Mouse (Mus musculus): ENCODE results near the gene Smim4. TPM values are rescaled to one million over a fixed set of nuclear protein-coding genes. Genes with fewer than 3 reads are reported as not detected.

The Smim4 gene
- polyA plus RNA-seq, 1 experiment from 2014 or later, result 67.3 TPM

DNA sequence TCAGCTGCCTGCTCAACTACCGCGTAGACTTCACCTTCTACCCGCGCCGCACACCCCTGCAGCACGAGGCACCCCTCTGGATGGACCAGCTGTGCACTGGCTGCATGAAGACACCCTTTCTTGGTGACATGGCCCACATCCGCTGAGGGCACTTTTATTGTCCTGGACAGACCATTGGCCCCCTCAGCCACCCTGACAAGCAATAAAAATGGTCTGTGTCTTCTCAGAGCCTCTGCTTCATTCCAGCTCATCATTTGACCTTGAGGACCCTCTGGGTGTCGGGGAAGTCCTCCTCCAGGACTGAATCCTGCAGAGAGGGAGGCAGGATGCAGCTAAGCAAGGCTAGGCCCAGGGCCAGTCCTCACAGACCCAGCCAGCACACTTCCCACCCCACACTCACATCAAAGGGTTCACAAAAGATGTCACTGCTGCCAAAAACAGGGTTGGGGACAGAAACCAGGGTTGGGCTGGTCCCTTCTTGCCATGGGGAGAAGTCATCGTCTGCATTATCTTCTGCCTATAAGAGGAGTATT, 10.2 kb upstream of the Smim4 start:
- Histone ChIP-seq H3K9ac (no peak overlapping the region), H3K4me2 (replicated peaks) (no peak overlapping the region), H3K4me3 (replicated peaks) (no peak overlapping the region), H3K4me1 (peaks cover 16% of the 10 kb centered on the region), H3K9me3 (replicated peaks) (no peaks in the 10 kb centered on the region), H3K27me3 (no peaks in the 10 kb centered on the region), H3K27ac (replicated peaks) (no peak overlapping the region), H3K36me3 (peaks cover 69% of the 10 kb centered on the region)
- ATAC-seq (ENCODE audit: insufficient number of reproducible peaks, low FRiP score, low TSS enrichment, low read depth), result no peak
- WGBS, result 92% methylated on average over 9 of the region's 9 CpGs

DNA sequence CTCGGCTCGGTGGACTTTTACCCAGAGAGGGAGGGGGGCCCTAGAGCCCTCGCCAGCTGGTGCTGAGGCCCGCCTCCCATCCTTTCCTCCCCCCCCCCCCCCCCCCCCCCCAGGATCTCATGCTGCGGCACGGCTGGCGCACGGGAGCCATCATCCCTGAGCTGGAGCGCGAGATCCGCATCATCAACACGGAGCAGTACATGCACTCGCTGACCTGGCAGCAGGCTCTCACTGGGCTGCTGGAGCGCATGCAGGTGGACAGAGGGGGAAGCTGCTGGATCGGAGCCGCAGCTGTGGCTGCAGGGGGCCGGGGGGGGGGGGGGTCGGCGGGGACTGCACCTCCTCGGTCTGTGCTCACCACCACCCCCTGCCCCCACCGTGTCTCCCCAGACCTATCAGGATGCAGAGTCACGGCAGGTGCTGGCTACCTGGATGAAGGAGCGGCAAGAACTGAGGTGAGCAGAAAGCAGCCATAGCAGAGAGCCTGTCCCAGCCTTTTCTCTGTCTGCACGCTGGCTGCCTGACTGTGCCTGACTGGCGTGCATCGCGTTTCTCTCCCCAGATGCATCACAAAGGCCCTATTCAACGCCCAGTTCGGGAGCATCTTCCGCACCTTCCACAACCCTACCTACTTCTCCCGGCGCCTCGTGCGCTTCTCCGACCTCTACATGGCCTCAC, 9.6 kb upstream of the Smim4 start:
- no peaks in the 10 kb centered on the region for H3K9me3 ChIP-seq (replicated peaks)
- no peak for ATAC-seq (ENCODE audit: insufficient number of reproducible peaks, low FRiP score, low TSS enrichment, low read depth)
- H3K27ac ChIP-seq (replicated peaks), result no peak overlapping the region; the same call in 1 of the 2 replicates
- 86% methylated on average over 29 of the region's 35 CpGs for WGBS
- H3K36me3 ChIP-seq, result peaks cover 69% of the 10 kb centered on the region
- no peak overlapping the region for H3K4me2 ChIP-seq (replicated peaks)
- no peak overlapping the region for H3K9ac ChIP-seq
- H3K4me3 ChIP-seq (replicated peaks), result no peak overlapping the region
- no peaks in the 10 kb centered on the region for H3K27me3 ChIP-seq
- H3K4me1 ChIP-seq, result peaks cover 22% of the 10 kb centered on the region

- Histone ChIP-seq H3K36me3 (peaks cover 69% of the 10 kb centered on the region), H3K4me2 (replicated peaks) (no peak overlapping the region), H3K4me1 (peaks cover 28% of the 10 kb centered on the region), H3K27ac (replicated peaks) (no peak overlapping the region; the same call in 1 of the 2 replicates), H3K9me3 (replicated peaks) (no peaks in the 10 kb centered on the region), H3K4me3 (replicated peaks) (no peak overlapping the region), H3K9ac (no peak overlapping the region), H3K27me3 (no peaks in the 10 kb centered on the region)
- no peak for ATAC-seq (ENCODE audit: insufficient number of reproducible peaks, low FRiP score, low TSS enrichment, low read depth)
- 83% methylated on average over 11 of the region's 11 CpGs for whole genome bisulfite sequencing
Measured at GRCm38 (mm10) chr14:31137791-31138190, 9.0 kb upstream of the Smim4 start.

GRCm38 (mm10) chr14:31137281-31137595, 8.5 kb upstream of the Smim4 start:
- Histone ChIP-seq H3K4me2 (replicated peaks) (no peak overlapping the region), H3K4me1 (peaks cover 33% of the 10 kb centered on the region), H3K9me3 (replicated peaks) (no peaks in the 10 kb centered on the region), H3K27me3 (no peaks in the 10 kb centered on the region), H3K4me3 (replicated peaks) (no peak overlapping the region), H3K36me3 (peaks cover 69% of the 10 kb centered on the region), H3K27ac (replicated peaks) (no peak overlapping the region), H3K9ac (no peak overlapping the region)
- WGBS, result 84% methylated on average over 10 of the region's 10 CpGs
- ATAC-seq (ENCODE audit: insufficient number of reproducible peaks, low FRiP score, low TSS enrichment, low read depth), result no peak

DNA sequence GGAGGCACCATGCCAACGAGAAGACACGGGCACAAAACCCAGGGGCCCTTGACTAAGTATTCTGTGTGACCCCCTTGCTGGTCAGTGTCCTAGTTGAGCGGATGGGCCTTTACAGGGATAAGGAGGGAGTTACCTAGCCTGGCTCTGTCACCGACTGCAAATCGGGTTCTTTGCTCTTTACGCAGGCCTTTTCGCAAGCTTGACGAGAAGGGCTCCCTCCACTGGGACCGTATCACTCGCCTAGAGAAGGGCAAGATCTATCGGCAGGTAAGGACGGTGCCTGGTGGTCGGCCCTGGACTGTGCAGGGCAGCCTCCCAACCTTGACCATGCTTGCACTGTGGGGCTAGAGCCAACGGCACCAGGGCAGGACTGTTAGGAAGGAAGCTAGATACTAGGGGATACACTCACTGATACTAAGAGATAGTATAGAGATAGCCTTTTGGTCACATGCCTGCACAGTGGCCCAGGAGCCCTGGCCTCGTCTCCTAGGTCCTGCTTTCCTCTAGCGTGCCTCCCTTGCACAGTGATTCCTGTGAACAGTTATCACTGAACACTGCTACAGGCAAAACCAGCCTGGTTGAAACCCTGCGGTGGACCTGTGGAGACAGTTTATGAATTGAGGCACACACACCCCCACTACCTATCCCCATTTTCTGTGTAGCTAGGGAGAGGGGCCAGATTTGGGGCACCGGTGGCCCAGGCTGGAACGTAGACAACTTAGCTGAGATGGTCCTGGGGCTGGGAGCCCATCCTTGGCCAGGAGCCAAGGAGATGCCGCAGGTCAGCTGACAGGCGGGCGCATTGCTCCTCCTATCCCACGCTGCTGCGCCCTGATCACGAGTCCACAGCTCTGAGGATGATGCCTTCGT, 7.9 kb upstream of the Smim4 start:
- Histone ChIP-seq H3K9ac (no peak overlapping the region), H3K4me3 (replicated peaks) (no peak overlapping the region), H3K27me3 (no peaks in the 10 kb centered on the region), H3K9me3 (replicated peaks) (no peaks in the 10 kb centered on the region), H3K36me3 (peaks cover 64% of the 10 kb centered on the region), H3K27ac (replicated peaks) (no peak overlapping the region), H3K4me2 (replicated peaks) (no peak overlapping the region), H3K4me1 (peaks cover 38% of the 10 kb centered on the region)
- WGBS, result 90% methylated on average over 26 of the region's 26 CpGs
- ATAC-seq (ENCODE audit: insufficient number of reproducible peaks, low FRiP score, low TSS enrichment, low read depth), result no peak

GRCm38 (mm10) chr14:31135495-31136410, 7.0 kb upstream of the Smim4 start:
- H3K27me3 ChIP-seq, result no peaks in the 10 kb centered on the region
- H3K4me2 ChIP-seq (replicated peaks), result no peak overlapping the region
- H3K9ac ChIP-seq, result no peak overlapping the region
- H3K4me3 ChIP-seq (replicated peaks), result no peak overlapping the region
- H3K4me1 ChIP-seq, result peaks cover 41% of the 10 kb centered on the region
- peaks cover 60% of the 10 kb centered on the region for H3K36me3 ChIP-seq
- WGBS, result 89% methylated on average over 34 of the region's 34 CpGs
- no peak overlapping the region for H3K27ac ChIP-seq (replicated peaks)
- no peak for ATAC-seq (ENCODE audit: insufficient number of reproducible peaks, low FRiP score, low TSS enrichment, low read depth)
- no peaks in the 10 kb centered on the region for H3K9me3 ChIP-seq (replicated peaks)

DNA sequence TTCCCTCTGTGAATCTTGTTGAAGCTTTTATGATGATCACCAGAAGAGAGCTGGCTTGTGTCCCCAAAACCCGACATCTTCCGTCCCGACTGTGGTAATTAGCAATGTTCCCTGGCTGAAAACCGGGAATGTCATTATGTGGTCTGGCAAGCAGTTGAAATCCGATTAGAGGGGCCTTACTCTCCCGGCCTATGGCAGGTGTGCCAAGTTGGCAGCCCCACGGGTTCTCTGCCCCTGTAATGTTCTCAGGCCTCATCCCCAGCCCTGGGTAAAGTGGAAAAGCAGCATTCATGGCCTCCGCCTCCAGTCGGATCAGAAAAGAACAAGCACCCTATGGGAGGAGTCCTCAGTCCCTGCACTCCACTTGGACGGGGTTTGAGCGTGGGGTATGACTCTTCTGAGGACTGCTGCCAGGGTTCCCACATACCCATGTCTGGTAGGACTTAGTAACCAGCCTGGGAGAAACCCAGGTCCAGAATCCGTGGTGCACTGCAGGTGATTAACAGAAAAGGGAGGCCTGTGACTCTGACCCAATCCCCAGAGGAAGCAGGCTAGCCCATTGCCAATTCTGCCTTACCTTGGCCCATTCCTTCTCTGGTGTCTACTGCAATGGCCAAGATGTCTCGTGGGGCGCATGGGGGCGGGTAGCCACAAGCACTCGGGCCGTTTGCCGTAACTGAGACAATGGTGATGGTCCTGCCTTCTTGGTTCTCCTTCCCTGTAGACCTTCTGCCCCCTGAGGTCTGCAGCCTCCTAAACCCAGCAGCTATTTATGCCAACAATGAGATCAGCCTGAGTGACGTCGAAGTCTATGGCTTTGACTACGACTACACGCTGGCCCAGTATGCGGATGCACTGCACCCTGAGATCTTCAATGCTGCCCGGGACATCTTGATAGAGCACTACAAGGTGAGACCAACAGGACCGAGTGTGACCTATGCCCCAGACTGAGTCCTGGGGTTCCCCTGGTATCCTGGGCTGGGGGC, 5.6 kb upstream of the Smim4 start:
- Histone ChIP-seq H3K9ac (no peak overlapping the region), H3K27me3 (no peaks in the 10 kb centered on the region), H3K4me3 (replicated peaks) (peak overlapping the region; percentile 90; the same call in 1 of the 2 replicates), H3K4me1 (peaks cover 51% of the 10 kb centered on the region), H3K9me3 (replicated peaks) (no peaks in the 10 kb centered on the region), H3K4me2 (replicated peaks) (peak overlapping the region; percentile 73), H3K27ac (replicated peaks) (peak overlapping the region; percentile 81), H3K36me3 (peaks cover 46% of the 10 kb centered on the region)
- 69% methylated on average over 25 of the region's 25 CpGs for WGBS
- no peak for ATAC-seq (ENCODE audit: insufficient number of reproducible peaks, low FRiP score, low TSS enrichment, low read depth)

- 51% methylated on average over 11 of the region's 11 CpGs for WGBS
- Histone ChIP-seq H3K4me3 (replicated peaks) (peak overlapping the region; percentile 90), H3K9me3 (replicated peaks) (no peaks in the 10 kb centered on the region), H3K9ac (0 out of 2 replicates have a peak overlapping the region, but pooled peaks have one; percentile 26), H3K4me2 (replicated peaks) (peak overlapping the region; percentile 73), H3K36me3 (peaks cover 35% of the 10 kb centered on the region), H3K4me1 (peaks cover 51% of the 10 kb centered on the region), H3K27ac (replicated peaks) (peak overlapping the region; percentile 81), H3K27me3 (no peaks in the 10 kb centered on the region)
- peak; percentile 15; the same call in 1 of the 2 replicates for ATAC-seq (ENCODE audit: insufficient number of reproducible peaks, low FRiP score, low TSS enrichment, low read depth)
Measured at GRCm38 (mm10) chr14:31133023-31133665, 4.4 kb upstream of the Smim4 start.

GRCm38 (mm10) chr14:31132491-31132975, 3.8 kb upstream of the Smim4 start:
- 72% methylated on average over 7 of the region's 7 CpGs for WGBS
- ATAC-seq (ENCODE audit: insufficient number of reproducible peaks, low FRiP score, low TSS enrichment, low read depth), result no peak
- peak overlapping the region; percentile 81 for H3K27ac ChIP-seq (replicated peaks)

More at GRCm38 (mm10) chr14:31132491-31132975, 3.8 kb upstream of the Smim4 start:
- peaks cover 51% of the 10 kb centered on the region for H3K4me1 ChIP-seq
- H3K4me2 ChIP-seq (replicated peaks), result peak overlapping the region; percentile 73
- no peaks in the 10 kb centered on the region for H3K27me3 ChIP-seq
- H3K9ac ChIP-seq, result peak overlapping the region; percentile 26; the same call in 1 of the 2 replicates
- peak overlapping the region; percentile 90 for H3K4me3 ChIP-seq (replicated peaks)
- H3K36me3 ChIP-seq, result peaks cover 30% of the 10 kb centered on the region
- H3K9me3 ChIP-seq (replicated peaks), result no peaks in the 10 kb centered on the region

All from embryonic facial prominence, embryonic 15.5 days (tissue).